Mouse (Mus musculus) brain, adult 2 months (tissue): ENCODE data around the gene Qtrt1.
A peak's percentile ranks its signal among the peaks of the same experiment; 100 is the strongest.

Experiments used
- DNase-seq: peaks from one replicate; pipeline ENCODE4 v3.0.0; 2011; ENCODE audit warnings: low read depth, low spot score

Qtrt1 gene

GRCm38 (mm10) chr9:21411669-21412550 lies at the start of gene Qtrt1:
TSS of gene Qtrt1 (plus strand) at chr9:21411837.
- DNase-seq, result peak; percentile 97

GRCm38 (mm10) chr9:21366541-21367220 lies 45.0 kb upstream of the Qtrt1 start:
- peak; percentile 83 for DNase-seq

GRCm38 (mm10) chr9:21367357-21368111 lies 44.1 kb upstream of the Qtrt1 start, which contains the start of gene Ilf3:
TSS of gene Ilf3 (plus strand) at chr9:21367871.
- DNase-seq, result peak; percentile 100

GRCm38 (mm10) chr9:21368131-21368584 lies 43.5 kb upstream of the Qtrt1 start:
- peak; percentile 60 for DNase-seq

GRCm38 (mm10) chr9:21369080-21369479 lies 42.6 kb upstream of the Qtrt1 start:
- no peak for DNase-seq

- DNase-seq, result peak; percentile 18
These were observed 40.8 kb upstream of the Qtrt1 start for GRCm38 (mm10) chr9:21370876-21371275.

- no peak for DNase-seq
These were observed 39.1 kb upstream of the Qtrt1 start for GRCm38 (mm10) chr9:21372508-21372907.

GRCm38 (mm10) chr9:21379195-21379594 lies 32.4 kb upstream of the Qtrt1 start:
- DNase-seq, result no peak

- peak; percentile 55 for DNase-seq
These were observed 30.8 kb upstream of the Qtrt1 start for GRCm38 (mm10) chr9:21380868-21381267.

- no peak for DNase-seq
These were observed 27.7 kb upstream of the Qtrt1 start for GRCm38 (mm10) chr9:21383966-21384365.

GRCm38 (mm10) chr9:21392646-21393175 lies 18.9 kb upstream of the Qtrt1 start:
- no peak for DNase-seq

GRCm38 (mm10) chr9:21395692-21396091 lies 15.9 kb upstream of the Qtrt1 start:
- no peak for DNase-seq

GRCm38 (mm10) chr9:21397170-21397569 lies 14.5 kb upstream of the Qtrt1 start:
- peak; percentile 52 for DNase-seq

- DNase-seq, result no peak
These were observed 10.6 kb upstream of the Qtrt1 start for GRCm38 (mm10) chr9:21401042-21401441.

- DNase-seq, result no peak
These were observed 8.8 kb upstream of the Qtrt1 start for GRCm38 (mm10) chr9:21402764-21403253.

GRCm38 (mm10) chr9:21403745-21404144 lies 7.9 kb upstream of the Qtrt1 start:
- DNase-seq, result no peak

- no peak for DNase-seq
These were observed 6.1 kb upstream of the Qtrt1 start for GRCm38 (mm10) chr9:21405525-21405924.

GRCm38 (mm10) chr9:21407951-21408350 lies 3.7 kb upstream of the Qtrt1 start:
- DNase-seq, result no peak

GRCm38 (mm10) chr9:21408624-21409023 lies 3.0 kb upstream of the Qtrt1 start:
- no peak for DNase-seq

- DNase-seq, result peak; percentile 86
These were observed 1.9 kb upstream of the Qtrt1 start for GRCm38 (mm10) chr9:21409592-21410317.

- no peak for DNase-seq
These were observed 6.2 kb downstream of the Qtrt1 start for GRCm38 (mm10) chr9:21417866-21418265.
